Mouse (Mus musculus) neural tube, embryonic 12.5 days (tissue): ENCODE results near the gene Mvd. TPM values are rescaled to one million over a fixed set of nuclear protein-coding genes. Genes with fewer than 3 reads are reported as not detected.

Source experiments
- ATAC-seq: fragments of 200-750 bp; cut with Nextera tagmentation; 2 replicates; pipeline ENCODE4 v1.8.0; 2017; ENCODE audit warnings: low read depth, mild to moderate bottlenecking, moderate TSS enrichment, moderate library complexity; ENCODE audit not compliant: low FRiP score
- H3K27ac ChIP-seq: fragments of 300-500 bp; sonication (generic); 2 replicates; pipeline ENCODE4 v1.5.1; 2016
- H3K27me3 ChIP-seq: fragments of 300-500 bp; sonication (generic); replicated peaks from 2 replicates; pipeline ENCODE4 v1.6.1; 2016; ENCODE audit warnings: mild to moderate bottlenecking
- H3K36me3 ChIP-seq: fragments of 300-500 bp; sonication (generic); 2 replicates; pipeline ENCODE4 v1.6.1; 2016; ENCODE audit warnings: mild to moderate bottlenecking
- H3K4me1 ChIP-seq: fragments of 300-500 bp; sonication (generic); 2 replicates; pipeline ENCODE4 v1.6.1; 2016
- H3K4me2 ChIP-seq: fragments of 300-500 bp; sonication (generic); replicated peaks from 2 replicates; pipeline ENCODE4 v1.6.1; 2016; ENCODE audit warnings: mild to moderate bottlenecking
- H3K4me3 ChIP-seq: fragments of 300-500 bp; sonication (generic); 2 replicates; pipeline ENCODE4 v1.5.1; 2016
- H3K9ac ChIP-seq: fragments of 300-500 bp; sonication (generic); 2 replicates; pipeline ENCODE4 v1.6.1; 2016; ENCODE audit warnings: mild to moderate bottlenecking
- H3K9me3 ChIP-seq: fragments of 300-500 bp; sonication (generic); 2 replicates; pipeline ENCODE4 v1.6.1; 2016; ENCODE audit warnings: mild to moderate bottlenecking
- WGBS: fragments of 180-500 bp; shearing (Covaris S2); methylation state at CpG from one replicate; pipeline ENCODE4 v1.1.7; 2016; 5-methylcytosine and 5-hydroxymethylcytosine counted together
- polyA plus RNA-seq: library from polyadenylated mRNA; unstranded; fragments of >200 nt; fragmentation: Nextera tagmentation; extraction: Ambion mirVana; gene quantifications from 2 replicates; pipeline ENCODE4 v1.2.1, GENCODE M21; 2016

Gene Mvd
- polyA plus RNA-seq, 1 experiment from 2014 or later: 52.3 TPM

- H3K4me1 ChIP-seq: peaks cover 30% of the 10 kb centered on the region
- 71% methylated on average over 3 of the region's 3 CpGs for WGBS
- H3K9me3 ChIP-seq: no peaks in the 10 kb centered on the region
- no peak overlapping the region; the same call in 1 of the 2 replicates for H3K4me3 ChIP-seq
- no peak overlapping the region for H3K9ac ChIP-seq
- H3K36me3 ChIP-seq: no peaks in the 10 kb centered on the region
- H3K27me3 ChIP-seq: no peaks in the 10 kb centered on the region
- ATAC-seq: no peak
- H3K4me2 ChIP-seq: peak overlapping the region; percentile 89
- no peak overlapping the region for H3K27ac ChIP-seq
Measured at GRCm38 (mm10) chr8:122445203-122445602, 2.0 kb upstream of the Mvd start.

GRCm38 (mm10) chr8:122444058-122444748 is 981 bp upstream of the Mvd start:
- peak overlapping the region; percentile 68 for H3K4me3 ChIP-seq
- peak overlapping the region; percentile 89 for H3K4me2 ChIP-seq
- ATAC-seq: 0 out of 2 replicates have a peak, but pooled peaks have one; percentile 2
- peaks cover 30% of the 10 kb centered on the region for H3K4me1 ChIP-seq
- peak overlapping the region; percentile 67 for H3K9ac ChIP-seq
- H3K9me3 ChIP-seq: no peaks in the 10 kb centered on the region
- H3K27ac ChIP-seq: peak overlapping the region; percentile 94
- H3K36me3 ChIP-seq: peaks cover 5% of the 10 kb centered on the region
- H3K27me3 ChIP-seq: no peaks in the 10 kb centered on the region
- WGBS: 22% methylated on average over 19 of the region's 19 CpGs

- Histone ChIP-seq H3K27ac (peak overlapping the region; percentile 65), H3K27me3 (no peaks in the 10 kb centered on the region), H3K9ac (peak overlapping the region; percentile 86), H3K9me3 (no peaks in the 10 kb centered on the region), H3K4me2 (peak overlapping the region; percentile 89), H3K36me3 (peaks cover 18% of the 10 kb centered on the region), H3K4me3 (peak overlapping the region; percentile 68), H3K4me1 (peaks cover 30% of the 10 kb centered on the region)
- ATAC-seq: peak; percentile 39
- WGBS: 2% methylated on average over 12 of the region's 12 CpGs
Measured at GRCm38 (mm10) chr8:122442781-122443180, 441 bp downstream of the Mvd start.

- H3K9me3 ChIP-seq: no peaks in the 10 kb centered on the region
- H3K27me3 ChIP-seq: no peaks in the 10 kb centered on the region
- peak overlapping the region; percentile 89 for H3K4me2 ChIP-seq
- peaks cover 22% of the 10 kb centered on the region for H3K36me3 ChIP-seq
- 17% methylated on average over 7 of the region's 7 CpGs for WGBS
- peak overlapping the region; percentile 68 for H3K4me3 ChIP-seq
- no peak overlapping the region for H3K27ac ChIP-seq
- peaks cover 30% of the 10 kb centered on the region for H3K4me1 ChIP-seq
- ATAC-seq: no peak
- H3K9ac ChIP-seq: peak overlapping the region; percentile 86
Measured at GRCm38 (mm10) chr8:122442356-122442755, 866 bp downstream of the Mvd start.

GRCm38 (mm10) chr8:122441326-122441725 is 1.9 kb downstream of the Mvd start:
- 88% methylated on average over 1 of the region's 1 CpGs for WGBS
- H3K27me3 ChIP-seq: no peaks in the 10 kb centered on the region
- ATAC-seq: no peak
- H3K4me3 ChIP-seq: no peak overlapping the region
- H3K4me1 ChIP-seq: peaks cover 30% of the 10 kb centered on the region
- no peak overlapping the region for H3K4me2 ChIP-seq
- H3K9ac ChIP-seq: no peak overlapping the region
- H3K27ac ChIP-seq: no peak overlapping the region
- no peaks in the 10 kb centered on the region for H3K9me3 ChIP-seq
- H3K36me3 ChIP-seq: peaks cover 32% of the 10 kb centered on the region

GRCm38 (mm10) chr8:122439336-122439735 is 3.9 kb downstream of the Mvd start:
- Histone ChIP-seq H3K4me1 (peaks cover 12% of the 10 kb centered on the region), H3K4me2 (no peak overlapping the region), H3K27me3 (no peaks in the 10 kb centered on the region), H3K9me3 (no peaks in the 10 kb centered on the region), H3K9ac (no peak overlapping the region), H3K4me3 (no peak overlapping the region), H3K27ac (no peak overlapping the region), H3K36me3 (peaks cover 50% of the 10 kb centered on the region)
- ATAC-seq: no peak
- WGBS: 96% methylated on average over 16 of the region's 16 CpGs

GRCm38 (mm10) chr8:122437708-122438331 is 5.4 kb downstream of the Mvd start:
- H3K9me3 ChIP-seq: no peaks in the 10 kb centered on the region
- no peaks in the 10 kb centered on the region for H3K27me3 ChIP-seq
- ATAC-seq: no peak
- WGBS: 93% methylated on average over 13 of the region's 13 CpGs
- H3K36me3 ChIP-seq: peaks cover 61% of the 10 kb centered on the region
- H3K9ac ChIP-seq: no peak overlapping the region
- H3K27ac ChIP-seq: no peak overlapping the region
- no peak overlapping the region for H3K4me3 ChIP-seq
- peaks cover 12% of the 10 kb centered on the region for H3K4me1 ChIP-seq
- H3K4me2 ChIP-seq: no peak overlapping the region

- Histone ChIP-seq H3K4me3 (no peak overlapping the region), H3K36me3 (peaks cover 61% of the 10 kb centered on the region), H3K9me3 (no peaks in the 10 kb centered on the region), H3K4me2 (no peak overlapping the region), H3K9ac (no peak overlapping the region), H3K27me3 (no peaks in the 10 kb centered on the region), H3K4me1 (peaks cover 13% of the 10 kb centered on the region), H3K27ac (no peak overlapping the region)
- WGBS: 93% methylated on average over 20 of the region's 20 CpGs
- ATAC-seq: no peak
Measured at GRCm38 (mm10) chr8:122436586-122437125, 6.6 kb downstream of the Mvd start.

GRCm38 (mm10) chr8:122436146-122436545 is 7.1 kb downstream of the Mvd start:
- Histone ChIP-seq H3K4me3 (no peak overlapping the region), H3K4me1 (peaks cover 13% of the 10 kb centered on the region), H3K27ac (no peak overlapping the region), H3K9me3 (no peaks in the 10 kb centered on the region), H3K36me3 (peaks cover 61% of the 10 kb centered on the region), H3K27me3 (no peaks in the 10 kb centered on the region), H3K4me2 (no peak overlapping the region), H3K9ac (no peak overlapping the region)
- ATAC-seq: no peak
- 97% methylated on average over 9 of the region's 9 CpGs for WGBS

GRCm38 (mm10) chr8:122435375-122435774 is 7.8 kb downstream of the Mvd start:
- ATAC-seq: no peak
- Histone ChIP-seq H3K27ac (no peak overlapping the region), H3K4me1 (peaks cover 13% of the 10 kb centered on the region), H3K9me3 (no peaks in the 10 kb centered on the region), H3K27me3 (no peaks in the 10 kb centered on the region), H3K9ac (no peak overlapping the region), H3K4me3 (no peak overlapping the region), H3K4me2 (no peak overlapping the region), H3K36me3 (peaks cover 61% of the 10 kb centered on the region)
- WGBS: 92% methylated on average over 6 of the region's 6 CpGs

GRCm38 (mm10) chr8:122433269-122433905 is 9.8 kb downstream of the Mvd start:
- WGBS: 67% methylated on average over 11 of the region's 11 CpGs
- no peak overlapping the region for H3K9ac ChIP-seq
- peaks cover 13% of the 10 kb centered on the region for H3K4me1 ChIP-seq
- no peak overlapping the region; the same call in 1 of the 2 replicates for H3K4me3 ChIP-seq
- H3K4me2 ChIP-seq: peak overlapping the region; percentile 77
- H3K36me3 ChIP-seq: peaks cover 49% of the 10 kb centered on the region
- ATAC-seq: no peak
- H3K27me3 ChIP-seq: no peaks in the 10 kb centered on the region
- no peak overlapping the region for H3K27ac ChIP-seq
- no peaks in the 10 kb centered on the region for H3K9me3 ChIP-seq
